Mouse (Mus musculus) small intestine, adult 2 months (tissue): ENCODE results near the gene Golph3l.

ENCODE experiments used
- CTCF ChIP-seq: fragments of 200-500 bp; IDR thresholded peaks from 2 replicates; pipeline ENCODE4 v1.5.1; 2012; ENCODE audit warnings: low read depth, mild to moderate bottlenecking, control low read depth, inconsistent platforms, low read length, moderate library complexity, mixed read lengths; ENCODE audit not compliant: insufficient replicate concordance, insufficient read length; ENCODE audit errors: extremely low read depth
- POLR2A ChIP-seq: fragments of 200-500 bp; IDR thresholded peaks from 2 replicates; pipeline ENCODE4 v1.6.1; 2012; ENCODE audit warnings: low read depth, mild to moderate bottlenecking, control low read depth, inconsistent platforms, low read length, moderate library complexity

- TF ChIP-seq CTCF (no peak), POLR2A (no peak)
Observed at GRCm38 (mm10) chr3:95667521-95667920, 78.8 kb downstream of the Golph3l start.
